Mouse (Mus musculus): ENCODE measurements at regions not wholly inside any gene's neighbourhood (a gene's known extent, or its start where the extent isn't known, plus 50 kb on each side); places are given as distances from the start of the nearest gene placed in this dataset.
A peak's percentile ranks its signal among the peaks of the same experiment; 100 is the strongest.

GRCm38 (mm10) chr5:53381492-53382199 is 84.3 kb upstream of the Rbpj start:
- no peak for DNase-seq (ENCODE audit: low spot score in 2 of 2)

- DNase-seq (ENCODE audit: low spot score in 2 of 2), result no peak
These were observed 81.9 kb upstream of the Rbpj start for GRCm38 (mm10) chr5:53384026-53384425.

GRCm38 (mm10) chr5:53385513-53386148 is 80.3 kb upstream of the Rbpj start:
- no peak for DNase-seq (ENCODE audit: low spot score in 2 of 2)

- DNase-seq (ENCODE audit: low spot score in 2 of 2), result no peak
These were observed 72.4 kb upstream of the Rbpj start for GRCm38 (mm10) chr5:53393571-53393970.

GRCm38 (mm10) chr5:53394560-53394959 is 71.4 kb upstream of the Rbpj start:
- DNase-seq (ENCODE audit: low spot score in 2 of 2), result no peak

- DNase-seq (ENCODE audit: low spot score in 2 of 2), result no peak
These were observed 67.4 kb upstream of the Rbpj start for GRCm38 (mm10) chr5:53398428-53399058.

GRCm38 (mm10) chr5:53401093-53401492 is 64.9 kb upstream of the Rbpj start:
- DNase-seq (ENCODE audit: low spot score in 2 of 2), result no peak

GRCm38 (mm10) chr5:53402022-53402421 is 63.9 kb upstream of the Rbpj start:
- DNase-seq (ENCODE audit: low spot score in 2 of 2), result no peak

GRCm38 (mm10) chr5:53402619-53403151 is 63.3 kb upstream of the Rbpj start:
- no peak for DNase-seq (ENCODE audit: low spot score in 2 of 2)

GRCm38 (mm10) chr5:53405929-53406328 is 60.0 kb upstream of the Rbpj start:
- DNase-seq (ENCODE audit: low spot score in 2 of 2), result no peak

GRCm38 (mm10) chr5:53407646-53408045 is 58.3 kb upstream of the Rbpj start:
- no peak for DNase-seq (ENCODE audit: low spot score in 2 of 2)

GRCm38 (mm10) chr5:53408235-53408634 is 57.7 kb upstream of the Rbpj start:
- DNase-seq (ENCODE audit: low spot score in 2 of 2), result no peak

GRCm38 (mm10) chr5:53409740-53410139 is 56.2 kb upstream of the Rbpj start:
- DNase-seq (ENCODE audit: low spot score in 2 of 2), result no peak

GRCm38 (mm10) chr5:53412391-53413075 is 53.4 kb upstream of the Rbpj start:
- DNase-seq (ENCODE audit: low spot score in 2 of 2), result peak in 1 of 2 experiments; percentile 11

GRCm38 (mm10) chr5:53413677-53414076 is 52.3 kb upstream of the Rbpj start:
- no peak for DNase-seq (ENCODE audit: low spot score in 2 of 2)

- no peak for DNase-seq (ENCODE audit: low spot score in 2 of 2)
These were observed 50.5 kb upstream of the Rbpj start for GRCm38 (mm10) chr5:53415472-53415871.

Data from layer of hippocampus, adult 18-20 months (tissue).